In genomic region chr4:133299701-133300100, GRCm38 (mm10) we compare ENCODE assay signal across 9 mouse cellular contexts. TPM values are rescaled to one million over a fixed set of nuclear protein-coding genes. Genes with fewer than 3 reads are reported as not detected.
DNase-seq lines count a peak whose midpoint lies in the region; ATAC-seq and TF ChIP-seq lines count a peak whose summit lies in the region.
"Had no signal": no experiment of that assay in that cellular context is flagged by ENCODE, and none has a peak within 500 bp of the region (broad histone marks: within the 10 kb centered on the region; RNA-seq: fewer than 3 reads in every experiment).

No protein-coding gene starts in this region.

- no peaks in the 10 kb centered on the region for H3K27me3 ChIP-seq in hindbrain, postnatal 0 days (ENCODE audit: insufficient read depth, low read length)
- H3K27me3 ChIP-seq in neural tube, embryonic 14.5 days (ENCODE audit: control insufficient read depth, insufficient read depth, low read length), result no peaks in the 10 kb centered on the region
- no peaks in the 10 kb centered on the region for H3K27me3 ChIP-seq in kidney, embryonic 14.5 days (ENCODE audit: control insufficient read depth, insufficient read depth, low read length)

- DNase-seq in embryo, embryonic 10 days (ENCODE audit: low spot score), result peak; percentile 28
- DNase-seq in embryo, embryonic 9.5 days (ENCODE audit: extremely low spot score), result no peak
- DNase-seq in cerebellum, adult 9-11 months, result peak; percentile 89
- peak; percentile 82 for DNase-seq in hindbrain, postnatal 0 days (ENCODE audit: low spot score)
- no peak for DNase-seq in kidney, postnatal 10 days
- no peak for DNase-seq in spleen, adult 12 weeks (ENCODE audit: low spot score)
- DNase-seq: kidney, postnatal 25 days had no signal

- no peaks in the 10 kb centered on the region for H3K9me3 ChIP-seq in hindbrain, postnatal 0 days (ENCODE audit: low read length)
- no peaks in the 10 kb centered on the region for H3K9me3 ChIP-seq in neural tube, embryonic 14.5 days (ENCODE audit: control insufficient read depth, low read length)
- H3K9me3 ChIP-seq in kidney, embryonic 14.5 days (ENCODE audit: control insufficient read depth, low read length), result no peaks in the 10 kb centered on the region

- H3K4me2 ChIP-seq in hindbrain, postnatal 0 days (ENCODE audit: low read depth, low read length), result no peak overlapping the region
- no peak overlapping the region for H3K4me2 ChIP-seq in neural tube, embryonic 14.5 days (ENCODE audit: low read depth, low read length)
- no peak overlapping the region for H3K4me2 ChIP-seq in kidney, embryonic 14.5 days (replicated peaks; ENCODE audit: low read depth, low read length)

- ATAC-seq in hindbrain, postnatal 0 days, result peak; percentile 53
- peak; percentile 25; the same call in 1 of the 2 replicates for ATAC-seq in neural tube, embryonic 14.5 days (ENCODE audit: low read depth)
- no peak for ATAC-seq in kidney, embryonic 14.5 days (ENCODE audit: low FRiP score, low TSS enrichment)

- H3K9ac ChIP-seq in hindbrain, postnatal 0 days (replicated peaks; ENCODE audit: low read length), result no peak overlapping the region
- H3K9ac ChIP-seq in neural tube, embryonic 14.5 days (replicated peaks; ENCODE audit: low read depth, low read length), result no peak overlapping the region
- H3K9ac ChIP-seq in kidney, embryonic 14.5 days (ENCODE audit: low read depth, low read length), result no peak overlapping the region

- peaks cover 21% of the 10 kb centered on the region for H3K36me3 ChIP-seq in hindbrain, postnatal 0 days (ENCODE audit: insufficient read depth, low read length)
- peaks cover 41% of the 10 kb centered on the region for H3K36me3 ChIP-seq in neural tube, embryonic 14.5 days (ENCODE audit: control insufficient read depth, insufficient read depth, low read length)
- peaks cover 39% of the 10 kb centered on the region for H3K36me3 ChIP-seq in kidney, embryonic 14.5 days (ENCODE audit: control insufficient read depth, insufficient read depth, low read length)

- no peak overlapping the region for H3K4me3 ChIP-seq in hindbrain, postnatal 0 days (ENCODE audit: low read length)
- H3K4me3 ChIP-seq in neural tube, embryonic 14.5 days (ENCODE audit: low read depth, low read length), result no peak overlapping the region
- H3K4me3 ChIP-seq in kidney, embryonic 14.5 days (ENCODE audit: low read length), result no peak overlapping the region

- peak overlapping the region; percentile 89 for H3K27ac ChIP-seq in hindbrain, postnatal 0 days
- peak overlapping the region; percentile 69; the same call in 1 of the 2 replicates for H3K27ac ChIP-seq in neural tube, embryonic 14.5 days (ENCODE audit: low read depth, low read length)
- no peak overlapping the region for H3K27ac ChIP-seq in kidney, embryonic 14.5 days (ENCODE audit: low read depth, low read length)

- TF ChIP-seq CTCF in hindbrain, postnatal 0 days (IDR thresholded peaks at IDR 0.05; ENCODE audit: low read depth), result no peak

- WGBS in hindbrain, postnatal 0 days, result 45% methylated on average over 5 of the region's 5 CpGs
- 39% methylated on average over 5 of the region's 5 CpGs for WGBS in neural tube, embryonic 14.5 days
- 63% methylated on average over 5 of the region's 5 CpGs for WGBS in kidney, embryonic 14.5 days

- peaks cover 26% of the 10 kb centered on the region for H3K4me1 ChIP-seq in hindbrain, postnatal 0 days (ENCODE audit: insufficient read depth, low read length)
- H3K4me1 ChIP-seq in neural tube, embryonic 14.5 days (ENCODE audit: control insufficient read depth, insufficient read depth, low read length), result peaks cover 20% of the 10 kb centered on the region; the same call in 1 of the 2 replicates
- peaks cover 4% of the 10 kb centered on the region; the same call in 1 of the 2 replicates for H3K4me1 ChIP-seq in kidney, embryonic 14.5 days (ENCODE audit: control insufficient read depth, insufficient read depth, low read length)

RNA-seq across cellular contexts. Expression of gene Tmem222, which starts 22.1 kb away (rescaled TPM):
- total RNA-seq in hindbrain, postnatal 0 days (2014; rRNA removed), result 120 and 138 TPM in 2 replicates
- polyA plus RNA-seq in hindbrain, postnatal 0 days (2015; fragmentation: Nextera tagmentation; extraction: Ambion mirVana), result 127 and 136 TPM in 2 replicates
- polyA plus RNA-seq in neural tube, embryonic 14.5 days (2014; fragmentation: Nextera tagmentation; extraction: Ambion mirVana), result 114 and 118 TPM in 2 replicates
- 74.9 and 87.9 TPM in 2 replicates for polyA plus RNA-seq in kidney, embryonic 14.5 days (2014; fragmentation: Nextera tagmentation; extraction: Ambion mirVana)

RNA-seq across cellular contexts. Expression of gene Sytl1, which starts 36.8 kb away (rescaled TPM):
- total RNA-seq in hindbrain, postnatal 0 days (2014; rRNA removed), result 1.4 TPM in 1 of 2 replicates, not detected in the other
- polyA plus RNA-seq in hindbrain, postnatal 0 days (2015; fragmentation: Nextera tagmentation; extraction: Ambion mirVana), result 0.18 and 0.40 TPM in 2 replicates
- 0.12 and 0.21 TPM in 2 replicates for polyA plus RNA-seq in neural tube, embryonic 14.5 days (2014; fragmentation: Nextera tagmentation; extraction: Ambion mirVana)
- polyA plus RNA-seq in kidney, embryonic 14.5 days (2014; fragmentation: Nextera tagmentation; extraction: Ambion mirVana), result 0.70 and 1.1 TPM in 2 replicates

RNA-seq across cellular contexts. Expression of gene Wdtc1, which starts 53.6 kb away (rescaled TPM):
- total RNA-seq in hindbrain, postnatal 0 days (2014; rRNA removed), result 47.7 and 51.9 TPM in 2 replicates
- 12.8 and 14.9 TPM in 2 replicates for polyA plus RNA-seq in hindbrain, postnatal 0 days (2015; fragmentation: Nextera tagmentation; extraction: Ambion mirVana)
- polyA plus RNA-seq in neural tube, embryonic 14.5 days (2014; fragmentation: Nextera tagmentation; extraction: Ambion mirVana), result 22.3 and 24.5 TPM in 2 replicates
- polyA plus RNA-seq in kidney, embryonic 14.5 days (2014; fragmentation: Nextera tagmentation; extraction: Ambion mirVana), result 10.0 and 16.0 TPM in 2 replicates

RNA-seq across cellular contexts. Expression of gene Map3k6, which starts 59.1 kb away (rescaled TPM):
- 7.2 and 11.7 TPM in 2 replicates for total RNA-seq in hindbrain, postnatal 0 days (2014; rRNA removed)
- 4.7 and 5.8 TPM in 2 replicates for polyA plus RNA-seq in hindbrain, postnatal 0 days (2015; fragmentation: Nextera tagmentation; extraction: Ambion mirVana)
- 2.6 and 2.9 TPM in 2 replicates for polyA plus RNA-seq in neural tube, embryonic 14.5 days (2014; fragmentation: Nextera tagmentation; extraction: Ambion mirVana)
- polyA plus RNA-seq in kidney, embryonic 14.5 days (2014; fragmentation: Nextera tagmentation; extraction: Ambion mirVana), result 2.8 and 4.1 TPM in 2 replicates

Comparison
In these comparisons a context has a peak if more than half of its experiments do, and no peak if none do; other contexts are left out.
1. DNase-seq: peak in embryo, embryonic 10 days (single experiment), cerebellum, adult 9-11 months (single experiment) and hindbrain, postnatal 0 days (single experiment); none in embryo, embryonic 9.5 days (single experiment), kidney, postnatal 10 days (single experiment) and spleen, adult 12 weeks (single experiment).